Mouse (Mus musculus) thymus, adult 2 months (tissue): Measurements from ENCODE around the gene Ang2. TPM values are rescaled to one million over a fixed set of nuclear protein-coding genes. Genes with fewer than 3 reads are reported as not detected.
"Not testable (repeated sequence)": the region's sequence is repeated elsewhere in the genome, so short reads cannot be mapped to it uniquely, and the experiment has no call there.

Source experiments
- DNase-seq: peaks from one replicate; pipeline ENCODE4 v3.0.0; 2021
- H3K27ac ChIP-seq: fragments of 200-500 bp; 2 replicates; pipeline ENCODE4 v1.5.1; 2012; ENCODE audit warnings: low read length, control low read depth; ENCODE audit not compliant: control insufficient read depth, insufficient read depth
- H3K27me3 ChIP-seq: fragments of 200-500 bp; 2 replicates; pipeline ENCODE4 v1.6.1; 2012; ENCODE audit warnings: mild to moderate bottlenecking, low read length, moderate library complexity, mixed read lengths; ENCODE audit not compliant: control insufficient read depth, insufficient read depth
- H3K36me3 ChIP-seq: fragments of 200-500 bp; 2 replicates; pipeline ENCODE4 v1.6.1; 2012; ENCODE audit warnings: mild to moderate bottlenecking, low read length, moderate library complexity; ENCODE audit not compliant: control insufficient read depth, insufficient read depth
- H3K4me1 ChIP-seq: fragments of 200-500 bp; replicated peaks from 2 replicates; pipeline ENCODE4 v1.6.1; 2012; ENCODE audit warnings: low read length; ENCODE audit not compliant: control insufficient read depth, insufficient read depth
- H3K4me3 ChIP-seq: fragments of 200-500 bp; 2 replicates; pipeline ENCODE4 v1.5.1; 2012; ENCODE audit warnings: mild to moderate bottlenecking, low read length, control low read depth, moderate library complexity; ENCODE audit not compliant: control insufficient read depth, insufficient read depth
- CTCF ChIP-seq: fragments of 200-500 bp; IDR thresholded peaks from 2 replicates; pipeline ENCODE4 v1.5.1; 2012; ENCODE audit warnings: mild to moderate bottlenecking, control low read depth, low read length, moderate library complexity, borderline replicate concordance; ENCODE audit not compliant: control insufficient read depth, poor library complexity, insufficient read depth; ENCODE audit errors: extremely low read depth
- POLR2A ChIP-seq: fragments of 200-500 bp; IDR thresholded peaks from 2 replicates; pipeline ENCODE4 v1.6.1; 2012; ENCODE audit warnings: mild to moderate bottlenecking, low read length, control low read depth, moderate library complexity; ENCODE audit not compliant: control insufficient read depth, poor library complexity, insufficient read depth; ENCODE audit errors: extremely low read depth
- WGBS: fragments of 180-500 bp; shearing (Covaris S2); methylation state at CpG from one replicate; pipeline ENCODE4 v1.1.7; 2018; 5-methylcytosine and 5-hydroxymethylcytosine counted together
- polyA plus RNA-seq: library from polyadenylated mRNA; depleted of rRNA; stranded (reverse); fragments of >200 nt; gene quantifications from 2 replicates; pipeline ENCODE4 v1.2.3, GENCODE M21; 2012; rRNA removed

Ang2 gene
- polyA plus RNA-seq = 0.20 and 0.45 TPM in 2 replicates

DNA sequence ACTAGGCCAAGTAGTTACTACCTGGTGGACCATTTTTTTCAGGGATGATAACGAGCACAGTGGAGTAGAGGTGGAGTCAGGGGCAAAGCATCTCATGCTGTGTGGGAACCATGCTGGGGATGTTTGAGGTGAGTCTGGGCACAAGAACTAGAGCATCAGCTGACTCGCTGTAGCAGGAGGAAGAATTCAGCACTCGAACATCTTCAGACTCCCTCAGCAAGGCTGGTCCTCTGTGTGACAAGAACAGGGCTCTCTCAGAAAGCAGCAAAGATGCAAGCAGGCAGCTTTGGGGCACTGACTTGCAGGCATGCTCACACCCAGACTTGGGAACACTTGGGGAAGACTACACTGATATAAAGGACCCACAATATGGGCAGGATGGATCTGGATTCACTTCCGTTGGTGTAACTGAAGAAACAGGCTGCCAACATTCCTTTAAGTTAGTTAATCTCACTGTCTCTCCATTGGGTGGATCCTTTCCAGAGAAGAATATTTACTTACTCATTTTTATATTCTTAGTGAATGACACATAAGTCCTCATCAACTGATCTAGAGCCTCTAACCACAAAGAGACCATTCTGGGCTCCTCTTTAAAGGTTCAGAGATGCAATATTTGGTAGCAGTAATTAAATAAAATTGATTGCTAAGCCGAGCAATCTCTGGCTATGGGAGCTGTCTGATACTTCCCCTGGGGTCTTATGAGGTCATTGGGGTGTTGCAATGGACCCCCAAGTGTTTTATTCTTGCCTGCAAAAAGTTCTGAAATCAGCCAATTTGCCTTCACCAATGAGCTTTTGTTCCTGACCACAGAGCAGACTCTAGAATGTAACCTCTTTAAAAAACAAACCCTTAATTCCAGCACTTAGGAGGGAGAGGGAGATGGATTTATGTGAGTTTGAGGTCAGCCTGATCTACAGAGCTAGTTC, at the start of gene Ang2:
TSS of gene Ang2 (minus strand) at position 51 of the 926 bp plus-strand sequence.
- no peak for TF ChIP-seq POLR2A
- no peak for TF ChIP-seq CTCF
- no peak for DNase-seq
- Histone ChIP-seq H3K27ac (no peak within 1 kb of the TSS), H3K36me3 (no peaks in the 10 kb centered on the region), H3K4me1 (no peaks in the 10 kb centered on the region), H3K27me3 (no peaks in the 10 kb centered on the region), H3K4me3 (no peak within 1 kb of the TSS)
- WGBS = 92% methylated on average over 5 of the region's 5 CpGs

DNA sequence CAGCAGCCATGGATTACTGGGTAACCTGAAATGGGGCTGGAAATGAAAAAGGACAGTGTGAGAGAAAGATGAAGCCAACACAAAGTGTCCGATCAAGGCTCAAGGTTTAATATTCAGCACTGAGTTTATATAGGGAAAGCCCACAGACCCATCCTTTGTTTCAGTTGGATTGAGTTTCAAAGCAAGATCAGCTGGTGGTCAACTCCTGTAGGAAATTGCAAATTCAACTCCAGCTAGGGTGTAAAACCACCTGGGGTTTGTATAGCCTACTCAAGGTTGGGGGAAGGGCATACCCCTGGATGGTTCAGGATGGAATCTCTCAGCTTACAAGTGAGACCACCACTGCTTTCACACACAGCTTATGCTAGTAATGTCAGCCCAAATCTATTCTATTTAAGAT, 48.8 kb upstream of the Ang2 start:
- no peak overlapping the region for H3K4me3 ChIP-seq
- no peaks in the 10 kb centered on the region for H3K36me3 ChIP-seq
- H3K27ac ChIP-seq = no peak overlapping the region
- TF ChIP-seq CTCF (no peak), POLR2A (no peak)
- DNase-seq = no peak
- H3K4me1 ChIP-seq = no peaks in the 10 kb centered on the region
- WGBS = 100% methylated on average over 1 of the region's 1 CpGs
- H3K27me3 ChIP-seq = no peaks in the 10 kb centered on the region

DNA sequence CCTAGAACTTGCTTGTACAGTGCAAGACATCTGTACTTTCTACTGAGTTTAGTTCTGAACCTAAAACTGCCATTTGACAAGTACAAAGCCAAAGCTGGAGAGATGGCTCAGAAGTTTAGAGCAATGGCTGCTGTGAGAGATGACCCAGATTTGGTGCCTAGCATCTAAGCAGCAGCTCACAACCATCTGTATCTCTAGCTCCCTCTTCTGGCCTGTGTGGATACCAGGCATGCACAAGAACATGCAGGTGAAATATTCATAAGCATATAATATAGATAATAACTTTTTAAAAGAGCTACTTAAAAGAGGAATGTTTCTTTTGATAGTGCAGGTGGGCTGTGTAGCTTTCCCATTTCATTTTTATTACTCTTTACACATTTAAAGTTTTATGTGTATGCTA, 42.0 kb upstream of the Ang2 start:
- Histone ChIP-seq H3K27ac (no peak overlapping the region), H3K4me3 (no peak overlapping the region), H3K4me1 (no peaks in the 10 kb centered on the region), H3K36me3 (no peaks in the 10 kb centered on the region), H3K27me3 (no peaks in the 10 kb centered on the region)
- peak; percentile 17 for DNase-seq
- no peak for TF ChIP-seq POLR2A
- TF ChIP-seq CTCF = no peak

DNA sequence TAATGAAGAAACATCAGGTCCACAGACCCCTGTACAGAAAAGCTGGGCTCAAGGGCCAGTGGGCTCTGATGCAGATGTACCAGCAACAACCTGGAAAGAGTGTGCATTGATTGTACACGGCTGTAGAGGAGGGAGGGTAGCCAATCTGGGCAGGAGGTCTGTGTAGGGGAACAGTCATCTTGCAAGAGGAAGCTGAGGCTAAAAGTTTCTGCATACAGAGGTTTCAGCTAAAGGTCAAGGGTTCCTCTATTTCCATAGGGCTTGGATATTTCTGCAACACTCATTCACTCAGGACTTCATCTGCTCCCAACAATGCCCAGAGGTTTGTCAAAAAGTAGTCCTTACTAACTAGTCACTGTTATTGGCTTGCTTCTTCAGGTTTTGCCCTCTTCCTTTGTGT, 38.5 kb upstream of the Ang2 start:
- H3K27me3 ChIP-seq, H3K27ac ChIP-seq, H3K4me3 ChIP-seq, DNase-seq, H3K36me3 ChIP-seq, H3K4me1 ChIP-seq: not testable (repeated sequence)
- WGBS = 10% methylated on average over 1 of the region's 1 CpGs

DNA sequence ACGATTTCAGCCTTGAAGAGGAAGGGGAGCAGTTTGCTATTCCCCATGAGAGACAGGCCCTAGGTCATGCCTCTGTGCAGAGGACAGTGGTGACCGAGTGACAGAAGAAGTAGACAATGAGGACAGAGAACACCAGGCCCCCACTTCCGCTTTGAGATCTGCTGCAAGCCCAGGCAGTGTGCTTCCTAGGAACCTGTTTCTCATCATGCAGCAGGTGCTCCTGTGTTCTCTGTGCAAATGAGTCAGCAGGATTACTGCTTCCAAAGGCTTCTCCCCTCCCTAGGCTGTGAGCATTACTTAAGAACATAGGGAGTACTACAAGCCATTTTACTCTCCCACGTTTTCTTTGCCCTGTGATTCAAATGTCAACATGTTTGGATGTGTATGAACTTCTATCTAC, 30.7 kb upstream of the Ang2 start:
- 52% methylated on average over 4 of the region's 4 CpGs for WGBS
- DNase-seq, H3K4me3 ChIP-seq, H3K4me1 ChIP-seq, H3K27ac ChIP-seq, H3K27me3 ChIP-seq, H3K36me3 ChIP-seq: not testable (repeated sequence)

DNA sequence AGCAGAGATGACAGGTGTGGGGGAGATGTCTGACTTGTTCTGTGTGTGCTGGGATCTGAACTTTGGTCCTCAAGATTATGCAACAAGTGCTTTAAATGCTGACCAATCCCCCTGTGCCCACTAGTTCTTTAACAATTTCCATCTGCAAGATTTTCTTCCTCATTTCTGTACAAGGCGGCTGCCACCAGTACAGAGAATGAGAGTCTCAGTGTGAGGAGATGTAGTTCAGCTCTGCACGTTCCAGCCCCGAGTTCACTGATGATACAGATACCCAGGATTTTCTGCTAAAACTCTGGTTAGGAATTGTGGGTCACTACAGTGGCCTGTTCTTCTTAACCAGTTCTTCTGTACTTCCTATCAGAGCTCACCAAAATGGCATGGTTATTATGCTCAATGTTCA, 21.1 kb upstream of the Ang2 start:
- not testable (repeated sequence) for H3K4me1 ChIP-seq, H3K36me3 ChIP-seq, H3K27ac ChIP-seq, H3K4me3 ChIP-seq, DNase-seq, H3K27me3 ChIP-seq
- WGBS = 86% methylated on average over 3 of the region's 3 CpGs

DNA sequence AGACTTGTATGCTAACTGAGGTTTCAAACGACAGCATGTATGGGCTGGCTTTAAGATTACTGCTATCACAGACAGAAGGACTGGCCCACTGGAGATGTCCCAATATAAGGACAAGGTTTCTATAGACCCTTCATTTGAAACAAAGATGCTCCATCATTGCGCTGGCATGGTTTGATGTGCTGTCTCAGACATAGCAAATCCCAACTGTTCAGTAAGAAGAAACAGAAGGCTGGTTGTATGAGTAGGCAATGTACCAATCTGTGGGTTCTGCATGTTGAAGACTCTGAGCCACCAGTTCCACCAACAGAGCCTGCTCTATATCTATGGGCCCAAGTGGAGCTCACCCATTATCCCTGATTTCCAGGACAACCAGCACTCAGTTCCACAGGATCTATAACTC, 4.2 kb upstream of the Ang2 start, which contains the start of gene Ear14:
TSS of gene Ear14 (plus strand) at position 277 of the 400 bp plus-strand sequence.
- H3K36me3 ChIP-seq = no peaks in the 10 kb centered on the region
- DNase-seq = no peak
- WGBS = 95% methylated on average over 2 of the region's 2 CpGs
- H3K27ac ChIP-seq = no peak within 1 kb of the TSS
- H3K4me3 ChIP-seq = no peak within 1 kb of the TSS
- TF ChIP-seq CTCF (no peak), POLR2A (no peak)
- H3K4me1 ChIP-seq = no peaks in the 10 kb centered on the region
- H3K27me3 ChIP-seq = no peaks in the 10 kb centered on the region
